Mouse (Mus musculus) C2C12 (cell line): ENCODE measurements around the gene Edil3. TPM values are rescaled to one million over a fixed set of nuclear protein-coding genes. Genes with fewer than 3 reads are reported as not detected.

Experiments
- H3K27me3 ChIP-seq: one replicate; pipeline ENCODE4 v1.6.1; 2011; ENCODE audit not compliant: control insufficient read depth, insufficient read depth, insufficient read length
- H3K36me3 ChIP-seq: one replicate; pipeline ENCODE4 v1.6.1; 2011; ENCODE audit not compliant: control insufficient read depth, insufficient read depth
- H3K4me3 ChIP-seq: one replicate; pipeline ENCODE4 v1.5.1; 2011; ENCODE audit warnings: mild to moderate bottlenecking, control low read depth; ENCODE audit not compliant: poor library complexity, insufficient read depth, severe bottlenecking
- H3K79me2 ChIP-seq: one replicate; pipeline ENCODE4 v1.6.1; 2011; ENCODE audit not compliant: control insufficient read depth, insufficient read depth
- H3K79me3 ChIP-seq: one replicate; pipeline ENCODE4 v1.6.1; 2011; ENCODE audit warnings: low read depth, control low read depth
- H3ac ChIP-seq: one replicate; pipeline ENCODE3; 2011; ENCODE audit warnings: low read depth; ENCODE audit not compliant: control insufficient read depth, insufficient read length
- CEBPB ChIP-seq: IDR thresholded peaks from one replicate; pipeline ENCODE4 v1.6.1; 2011; ENCODE audit warnings: low read depth, mild to moderate bottlenecking, control low read depth, moderate library complexity
- CTCF ChIP-seq: IDR thresholded peaks from one replicate; pipeline ENCODE4 v1.5.1; 2011; ENCODE audit not compliant: control insufficient read depth, insufficient read depth, insufficient read length
- FOSL1 ChIP-seq: IDR thresholded peaks from one replicate; pipeline ENCODE4 v1.8.0; 2011; ENCODE audit warnings: mild to moderate bottlenecking, low read length; ENCODE audit not compliant: poor library complexity, insufficient read depth, severe bottlenecking
- MAX ChIP-seq: IDR thresholded peaks from one replicate; pipeline ENCODE4 v1.6.1; 2011; ENCODE audit warnings: mild to moderate bottlenecking, control low read depth
- MYOD1 ChIP-seq: IDR thresholded peaks from one replicate; pipeline ENCODE4 v1.6.1; 2011; ENCODE audit warnings: low read depth; ENCODE audit not compliant: control insufficient read depth, insufficient read length
- MYOG ChIP-seq: IDR thresholded peaks from one replicate; pipeline ENCODE4 v1.6.1; 2011; ENCODE audit not compliant: control insufficient read depth, insufficient read length; ENCODE audit errors: extremely low read depth
- USF1 ChIP-seq: IDR thresholded peaks from one replicate; pipeline ENCODE4 v1.6.1; 2011; ENCODE audit warnings: low read depth, mild to moderate bottlenecking, control low read depth, moderate library complexity
- polyA plus RNA-seq: library from polyadenylated mRNA; unstranded; fragments of >200 nt; fragmentation: generic; extraction: Trizol; gene quantifications from one replicate; pipeline ENCODE4 v1.2.1, GENCODE M21; 2012; ENCODE audit warnings: missing spikeins

Gene Edil3
- polyA plus RNA-seq, 1 experiment, result 3.0 TPM

- TF ChIP-seq CTCF, result no peak
- TF ChIP-seq MYOD1, result no peak
- TF ChIP-seq CEBPB, result no peak
- TF ChIP-seq USF1, result no peak
- no peak for TF ChIP-seq MYOG
- TF ChIP-seq MAX, result no peak
- no peak for TF ChIP-seq FOSL1
- H3K79me3 ChIP-seq, result no peaks in the 10 kb centered on the region
- no peaks in the 10 kb centered on the region for H3K79me2 ChIP-seq
Measured at GRCm38 (mm10) chr13:89117551-89117950, 296.3 kb downstream of the Edil3 start.

GRCm38 (mm10) chr13:89119809-89120208 is 298.5 kb downstream of the Edil3 start:
- no peak overlapping the region for H3K4me3 ChIP-seq
- no peaks in the 10 kb centered on the region for H3K79me2 ChIP-seq
- no peak overlapping the region for H3ac ChIP-seq
- TF ChIP-seq CTCF (no peak), FOSL1 (no peak), CEBPB (no peak), MYOD1 (no peak), MYOG (no peak), USF1 (no peak), MAX (no peak)
- H3K36me3 ChIP-seq, result no peaks in the 10 kb centered on the region
- H3K79me3 ChIP-seq, result no peaks in the 10 kb centered on the region
- H3K27me3 ChIP-seq, result no peaks in the 10 kb centered on the region

More at GRCm38 (mm10) chr13:89117551-89117950, 296.3 kb downstream of the Edil3 start:
- no peak overlapping the region for H3K4me3 ChIP-seq
- H3ac ChIP-seq, result no peak overlapping the region
- H3K36me3 ChIP-seq, result no peaks in the 10 kb centered on the region
- no peaks in the 10 kb centered on the region for H3K27me3 ChIP-seq

- Histone ChIP-seq H3ac (no peak overlapping the region), H3K27me3 (no peaks in the 10 kb centered on the region), H3K79me2 (no peaks in the 10 kb centered on the region), H3K36me3 (no peaks in the 10 kb centered on the region), H3K4me3 (no peak overlapping the region), H3K79me3 (no peaks in the 10 kb centered on the region)
- TF ChIP-seq CEBPB (no peak), CTCF (no peak), USF1 (no peak), MYOD1 (no peak), MYOG (no peak), FOSL1 (no peak), MAX (no peak)
Measured at GRCm38 (mm10) chr13:89122511-89123253, 301.4 kb downstream of the Edil3 start.

GRCm38 (mm10) chr13:89123396-89123795 is 302.1 kb downstream of the Edil3 start:
- Histone ChIP-seq H3K36me3 (no peaks in the 10 kb centered on the region), H3K4me3 (no peak overlapping the region), H3K79me2 (no peaks in the 10 kb centered on the region), H3ac (no peak overlapping the region), H3K27me3 (no peaks in the 10 kb centered on the region), H3K79me3 (no peaks in the 10 kb centered on the region)
- TF ChIP-seq USF1 (no peak), MAX (no peak), MYOD1 (no peak), CEBPB (no peak), MYOG (no peak), FOSL1 (no peak), CTCF (no peak)

GRCm38 (mm10) chr13:89146056-89146547 is 324.8 kb downstream of the Edil3 start:
- Histone ChIP-seq H3K79me3 (no peaks in the 10 kb centered on the region), H3K79me2 (no peaks in the 10 kb centered on the region), H3K27me3 (no peaks in the 10 kb centered on the region), H3K36me3 (no peaks in the 10 kb centered on the region), H3K4me3 (no peak overlapping the region), H3ac (no peak overlapping the region)
- no peak for TF ChIP-seq MAX
- TF ChIP-seq FOSL1, result no peak
- TF ChIP-seq MYOD1, result no peak
- no peak for TF ChIP-seq USF1
- TF ChIP-seq MYOG, result no peak
- TF ChIP-seq CTCF, result no peak
- TF ChIP-seq CEBPB, result no peak

GRCm38 (mm10) chr13:89151878-89152277 is 330.6 kb downstream of the Edil3 start:
- Histone ChIP-seq H3K79me2 (no peaks in the 10 kb centered on the region), H3K79me3 (no peaks in the 10 kb centered on the region), H3K4me3 (no peak overlapping the region), H3K36me3 (no peaks in the 10 kb centered on the region), H3K27me3 (no peaks in the 10 kb centered on the region), H3ac (no peak overlapping the region)
- TF ChIP-seq MYOD1 (no peak), MYOG (no peak), MAX (no peak), CTCF (no peak), CEBPB (no peak), FOSL1 (no peak), USF1 (no peak)
